Comparison of ENCODE assay signal across 27 mouse cellular contexts in genomic region chr2:130924950-130925349, GRCm38 (mm10). TPM values are rescaled to one million over a fixed set of nuclear protein-coding genes. Genes with fewer than 3 reads are reported as not detected.
A peak's percentile ranks its signal among the peaks of the same experiment; 100 is the strongest.
DNase-seq lines count a peak whose midpoint lies in the region; ATAC-seq and TF ChIP-seq lines count a peak whose summit lies in the region.
"Had no signal": no experiment of that assay in that cellular context is flagged by ENCODE, and none has a peak within 500 bp of the region (broad histone marks: within the 10 kb centered on the region; RNA-seq: fewer than 3 reads in every experiment).

No protein-coding gene starts in this region.

- peak overlapping the region; percentile 7 for H3K27ac ChIP-seq in liver, adult 2 months (replicated peaks; ENCODE audit: insufficient read depth, low read depth, low read length)
- H3K27ac ChIP-seq in liver, embryonic 12.5 days, result no peak overlapping the region
- H3K27ac ChIP-seq in stomach, postnatal 0 days (replicated peaks), result no peak overlapping the region
- H3K27ac ChIP-seq in hindbrain, postnatal 0 days, result no peak overlapping the region
- H3K27ac ChIP-seq: embryonic facial prominence, embryonic 10.5 days; embryonic facial prominence, embryonic 13.5 days; forebrain, embryonic 12.5 days; forebrain, embryonic 15.5 days; heart, embryonic 15.5 days; hindbrain, embryonic 10.5 days; hindbrain, embryonic 13.5 days had no signal

- H3K36me3 ChIP-seq in liver, adult 2 months (ENCODE audit: control insufficient read depth, insufficient read depth, low read length), result no peaks in the 10 kb centered on the region
- H3K36me3 ChIP-seq in liver, embryonic 12.5 days, result no peaks in the 10 kb centered on the region
- no peaks in the 10 kb centered on the region for H3K36me3 ChIP-seq in stomach, postnatal 0 days (ENCODE audit: control insufficient read depth, insufficient read depth, low read length)
- H3K36me3 ChIP-seq in hindbrain, postnatal 0 days (ENCODE audit: insufficient read depth, low read length), result no peaks in the 10 kb centered on the region
- H3K36me3 ChIP-seq: embryonic facial prominence, embryonic 10.5 days; embryonic facial prominence, embryonic 13.5 days; forebrain, embryonic 12.5 days; forebrain, embryonic 15.5 days; heart, embryonic 12.5 days; heart, embryonic 15.5 days; hindbrain, embryonic 10.5 days; hindbrain, embryonic 13.5 days had no signal

- peaks cover 38% of the 10 kb centered on the region for H3K79me2 ChIP-seq in liver, adult 2 months (ENCODE audit: control insufficient read depth, insufficient read depth, low read length)

- 18% methylated on average over 2 of the region's 2 CpGs for WGBS in liver, adult 2 months
- WGBS in liver, embryonic 12.5 days (ENCODE audit: insufficient replicate concordance), result 69% methylated on average over 2 of the region's 2 CpGs
- WGBS in stomach, postnatal 0 days, result 46% methylated on average over 2 of the region's 2 CpGs
- 85% methylated on average over 2 of the region's 2 CpGs for WGBS in hindbrain, postnatal 0 days

- peaks cover 30% of the 10 kb centered on the region for H3K4me1 ChIP-seq in liver, adult 2 months (ENCODE audit: control insufficient read depth, insufficient read depth, low read length)
- H3K4me1 ChIP-seq in liver, embryonic 12.5 days, result peaks cover 8% of the 10 kb centered on the region; the same call in 1 of the 2 replicates
- no peaks in the 10 kb centered on the region for H3K4me1 ChIP-seq in stomach, postnatal 0 days (replicated peaks; ENCODE audit: control insufficient read depth, insufficient read depth)
- H3K4me1 ChIP-seq in hindbrain, postnatal 0 days (ENCODE audit: insufficient read depth, low read length), result no peaks in the 10 kb centered on the region
- H3K4me1 ChIP-seq: embryonic facial prominence, embryonic 10.5 days; embryonic facial prominence, embryonic 13.5 days; forebrain, embryonic 12.5 days; forebrain, embryonic 15.5 days; heart, embryonic 12.5 days; heart, embryonic 15.5 days; hindbrain, embryonic 13.5 days had no signal

- H3K9me3 ChIP-seq in liver, embryonic 12.5 days (replicated peaks), result no peaks in the 10 kb centered on the region
- H3K9me3 ChIP-seq in stomach, postnatal 0 days (ENCODE audit: control insufficient read depth, low read length), result no peaks in the 10 kb centered on the region
- no peaks in the 10 kb centered on the region for H3K9me3 ChIP-seq in hindbrain, postnatal 0 days (ENCODE audit: low read length)
- H3K9me3 ChIP-seq: embryonic facial prominence, embryonic 10.5 days; embryonic facial prominence, embryonic 13.5 days; forebrain, embryonic 12.5 days; forebrain, embryonic 15.5 days; heart, embryonic 12.5 days; heart, embryonic 15.5 days; hindbrain, embryonic 10.5 days; hindbrain, embryonic 13.5 days had no signal

- no peak for TF ChIP-seq CTCF in liver, adult 2 months (IDR thresholded peaks at IDR 0.05; ENCODE audit: low read depth, low read length)
- no peak for TF ChIP-seq CTCF in stomach, postnatal 0 days (IDR thresholded peaks at IDR 0.05; ENCODE audit: low read depth)
- TF ChIP-seq CTCF in hindbrain, postnatal 0 days (IDR thresholded peaks at IDR 0.05; ENCODE audit: low read depth), result no peak

- H3K4me3 ChIP-seq in liver, adult 2 months (ENCODE audit: insufficient read depth, low read depth, low read length), result no peak overlapping the region
- no peak overlapping the region for H3K4me3 ChIP-seq in liver, embryonic 12.5 days
- H3K4me3 ChIP-seq in stomach, postnatal 0 days (ENCODE audit: low read depth, low read length), result no peak overlapping the region
- H3K4me3 ChIP-seq in hindbrain, postnatal 0 days (ENCODE audit: low read length), result no peak overlapping the region
- H3K4me3 ChIP-seq: embryonic facial prominence, embryonic 10.5 days; embryonic facial prominence, embryonic 13.5 days; erythroblast, embryonic 14.5 days; forebrain, embryonic 12.5 days; forebrain, embryonic 15.5 days; heart, embryonic 12.5 days; heart, embryonic 15.5 days; hindbrain, embryonic 10.5 days; hindbrain, embryonic 13.5 days had no signal

- H3K9ac ChIP-seq in liver, adult 2 months (ENCODE audit: low read depth, low read length), result no peak overlapping the region
- no peak overlapping the region for H3K9ac ChIP-seq in liver, embryonic 12.5 days
- H3K9ac ChIP-seq in stomach, postnatal 0 days (ENCODE audit: low read length), result no peak overlapping the region
- H3K9ac ChIP-seq in hindbrain, postnatal 0 days (replicated peaks; ENCODE audit: low read length), result no peak overlapping the region
- H3K9ac ChIP-seq: embryonic facial prominence, embryonic 13.5 days; forebrain, embryonic 12.5 days; forebrain, embryonic 15.5 days; heart, embryonic 12.5 days; heart, embryonic 15.5 days; hindbrain, embryonic 13.5 days had no signal

- ATAC-seq in liver, embryonic 12.5 days, result no peak
- peak; percentile 78 for ATAC-seq in stomach, postnatal 0 days (ENCODE audit: low FRiP score, low TSS enrichment)
- ATAC-seq in hindbrain, postnatal 0 days, result no peak
- ATAC-seq: CD4-positive, CD25-positive, alpha-beta regulatory T cell, adult 4 months; forebrain, embryonic 15.5 days had no signal

- no peak overlapping the region for H3K4me2 ChIP-seq in liver, embryonic 12.5 days
- H3K4me2 ChIP-seq in stomach, postnatal 0 days (replicated peaks; ENCODE audit: low read depth), result no peak overlapping the region
- H3K4me2 ChIP-seq in hindbrain, postnatal 0 days (ENCODE audit: low read depth, low read length), result no peak overlapping the region
- H3K4me2 ChIP-seq: embryonic facial prominence, embryonic 13.5 days; forebrain, embryonic 12.5 days; forebrain, embryonic 15.5 days; heart, embryonic 12.5 days; heart, embryonic 15.5 days; hindbrain, embryonic 13.5 days had no signal

- TF ChIP-seq POLR2A in liver, adult 2 months (IDR thresholded peaks at IDR 0.05; ENCODE audit: extremely low read depth, insufficient read depth, low read length), result no peak

- no peak for TF ChIP-seq EP300 in stomach, postnatal 0 days (optimal IDR thresholded peaks at IDR 0.05)

- no peaks in the 10 kb centered on the region for H3K27me3 ChIP-seq in liver, adult 2 months (ENCODE audit: control insufficient read depth, insufficient read depth, low read length)
- H3K27me3 ChIP-seq in liver, embryonic 12.5 days (replicated peaks), result no peaks in the 10 kb centered on the region
- H3K27me3 ChIP-seq in stomach, postnatal 0 days (ENCODE audit: control insufficient read depth, insufficient read depth, low read length), result no peaks in the 10 kb centered on the region
- no peaks in the 10 kb centered on the region for H3K27me3 ChIP-seq in hindbrain, postnatal 0 days (ENCODE audit: insufficient read depth, low read length)
- H3K27me3 ChIP-seq: embryonic facial prominence, embryonic 13.5 days; forebrain, embryonic 12.5 days; forebrain, embryonic 15.5 days; heart, embryonic 12.5 days; heart, embryonic 15.5 days; hindbrain, embryonic 13.5 days had no signal

- peak; percentile 89 for DNase-seq in liver, adult 2 months (ENCODE audit: extremely low read depth, low read depth, low spot score)
- peak; percentile 24 for DNase-seq in urinary bladder, adult 2 months (ENCODE audit: low spot score)
- DNase-seq in urinary bladder, postnatal 25 days (ENCODE audit: low spot score), result no peak
- DNase-seq in stomach, postnatal 0 days (ENCODE audit: low spot score), result no peak
- no peak for DNase-seq in hindbrain, postnatal 0 days (ENCODE audit: low spot score)
- DNase-seq: adrenal gland, adult 8-10 months; adrenal gland, postnatal 25 days; cerebellum, adult 11-12 months; cerebellum, adult 8-10 months; cerebellum, postnatal 10 days; cerebellum, postnatal 36 days; embryo, embryonic 11 days; gastrocnemius, postnatal 25 days; heart, adult 18-20 months; heart, postnatal 10 days; heart, postnatal 36 days had no signal

RNA-seq across cellular contexts. Expression of gene Atrn, which starts 18.7 kb away (rescaled TPM):
- 27.2 and 32.6 TPM in 2 replicates for total RNA-seq in liver, adult 2 months (2014; rRNA removed)
- 13.5 and 16.6 TPM in 2 replicates for polyA plus RNA-seq in liver, adult 2 months (2012; rRNA removed)
- 3.7 and 4.1 TPM in 2 replicates for polyA plus RNA-seq in liver, embryonic 12.5 days (2016; fragmentation: Nextera tagmentation; extraction: Ambion mirVana)
- 94.2 and 104 TPM in 2 replicates for polyA plus RNA-seq in urinary bladder, adult 2 months (2012; rRNA removed)
- polyA plus RNA-seq in stomach, postnatal 0 days (2015; fragmentation: Nextera tagmentation; extraction: Ambion mirVana), result 3.7 and 3.8 TPM in 2 replicates
- 76.4 and 78.4 TPM in 2 replicates for total RNA-seq in hindbrain, postnatal 0 days (2014; rRNA removed)
- polyA plus RNA-seq in hindbrain, postnatal 0 days (2015; fragmentation: Nextera tagmentation; extraction: Ambion mirVana), result 11.2 and 12.6 TPM in 2 replicates

RNA-seq across cellular contexts. Expression of gene 4930402H24Rik, which starts 18.7 kb away (rescaled TPM):
- total RNA-seq in liver, adult 2 months (2014; rRNA removed), result 14.8 and 19.9 TPM in 2 replicates
- polyA plus RNA-seq in liver, adult 2 months (2012; rRNA removed), result 15.4 and 18.2 TPM in 2 replicates
- 10.6 and 13.3 TPM in 2 replicates for polyA plus RNA-seq in liver, embryonic 12.5 days (2016; fragmentation: Nextera tagmentation; extraction: Ambion mirVana)
- 46.6 and 46.9 TPM in 2 replicates for polyA plus RNA-seq in urinary bladder, adult 2 months (2012; rRNA removed)
- 10.0 and 11.2 TPM in 2 replicates for polyA plus RNA-seq in stomach, postnatal 0 days (2015; fragmentation: Nextera tagmentation; extraction: Ambion mirVana)
- total RNA-seq in hindbrain, postnatal 0 days (2014; rRNA removed), result 131 and 188 TPM in 2 replicates
- polyA plus RNA-seq in hindbrain, postnatal 0 days (2015; fragmentation: Nextera tagmentation; extraction: Ambion mirVana), result 57.2 and 57.6 TPM in 2 replicates

Comparison
In these comparisons a context has a peak if more than half of its experiments do, and no peak if none do; other contexts are left out.
1. DNase-seq: peak in liver, adult 2 months (single experiment) and urinary bladder, adult 2 months (single experiment); none in urinary bladder, postnatal 25 days (single experiment), stomach, postnatal 0 days (single experiment) and hindbrain, postnatal 0 days (single experiment).